Mouse (Mus musculus) forelimb bud, embryonic 11.5 days (tissue): ENCODE data around the gene Rhbg.

Source experiments
- DNase-seq: peaks from one replicate; pipeline ENCODE4 v3.0.0-alpha.2; 2012; ENCODE audit warnings: low read depth, low spot score

Gene Rhbg

DNA sequence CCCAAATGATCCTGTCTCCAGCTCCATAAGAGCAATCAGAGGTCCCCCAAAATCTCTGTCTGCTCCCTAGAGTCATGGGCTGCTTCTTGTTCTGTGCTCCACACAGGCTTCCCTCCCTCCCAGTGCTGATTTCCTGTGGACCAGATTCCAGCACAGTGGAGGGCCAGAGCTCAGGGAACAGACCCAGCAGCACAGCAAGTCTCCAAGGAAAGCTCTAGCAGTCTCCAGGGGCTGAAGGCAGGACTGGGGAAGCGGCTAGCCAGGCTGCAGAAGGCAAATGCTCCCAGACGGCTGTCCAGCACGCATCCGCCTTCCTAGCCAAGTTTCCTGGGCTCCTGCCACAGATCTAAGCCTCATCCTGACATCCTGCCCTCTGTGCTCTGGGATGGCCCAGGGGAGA is 25.6 kb downstream of the Rhbg start:
- no peak for DNase-seq

DNA sequence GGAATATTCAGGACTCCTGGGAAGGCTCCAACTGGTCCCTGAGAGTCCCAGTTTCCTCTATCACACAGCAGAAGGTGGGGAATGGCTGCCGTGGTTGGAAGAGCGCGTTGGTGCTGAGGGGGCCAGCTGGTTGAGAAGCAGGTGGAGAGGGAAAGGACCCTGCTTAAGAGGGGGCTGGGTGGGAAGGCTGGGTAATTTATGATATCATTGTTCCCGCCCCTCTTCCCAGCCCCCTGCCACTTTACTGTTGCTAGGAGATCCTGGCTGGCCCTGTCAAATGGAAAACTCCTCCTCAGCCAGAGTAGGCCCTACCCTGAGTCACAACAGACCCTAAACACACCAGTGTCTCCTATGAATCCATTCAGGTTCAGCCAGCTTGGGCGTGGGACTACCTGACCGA is 26.5 kb downstream of the Rhbg start:
- DNase-seq: no peak

DNA sequence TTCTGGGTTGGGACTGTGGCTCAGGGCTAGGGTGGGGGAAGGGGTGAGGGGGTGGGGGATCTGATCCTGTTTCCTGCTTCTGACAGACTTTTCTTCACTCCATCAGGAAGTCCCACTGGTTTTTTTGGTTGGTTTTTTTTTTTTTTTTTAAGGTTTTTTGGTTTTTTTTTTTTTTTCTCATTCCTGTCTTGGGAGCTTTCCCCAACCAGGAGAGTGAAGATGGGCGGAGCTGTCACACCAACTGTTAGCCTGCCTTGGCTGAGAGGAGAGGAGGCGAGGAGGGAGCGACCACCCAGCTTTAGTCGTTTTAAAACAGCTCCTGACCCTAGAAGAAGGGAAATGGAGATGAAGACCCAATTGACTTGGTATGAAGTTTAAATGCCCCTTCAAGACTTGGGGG is 27.2 kb downstream of the Rhbg start:
- DNase-seq: no peak

DNA sequence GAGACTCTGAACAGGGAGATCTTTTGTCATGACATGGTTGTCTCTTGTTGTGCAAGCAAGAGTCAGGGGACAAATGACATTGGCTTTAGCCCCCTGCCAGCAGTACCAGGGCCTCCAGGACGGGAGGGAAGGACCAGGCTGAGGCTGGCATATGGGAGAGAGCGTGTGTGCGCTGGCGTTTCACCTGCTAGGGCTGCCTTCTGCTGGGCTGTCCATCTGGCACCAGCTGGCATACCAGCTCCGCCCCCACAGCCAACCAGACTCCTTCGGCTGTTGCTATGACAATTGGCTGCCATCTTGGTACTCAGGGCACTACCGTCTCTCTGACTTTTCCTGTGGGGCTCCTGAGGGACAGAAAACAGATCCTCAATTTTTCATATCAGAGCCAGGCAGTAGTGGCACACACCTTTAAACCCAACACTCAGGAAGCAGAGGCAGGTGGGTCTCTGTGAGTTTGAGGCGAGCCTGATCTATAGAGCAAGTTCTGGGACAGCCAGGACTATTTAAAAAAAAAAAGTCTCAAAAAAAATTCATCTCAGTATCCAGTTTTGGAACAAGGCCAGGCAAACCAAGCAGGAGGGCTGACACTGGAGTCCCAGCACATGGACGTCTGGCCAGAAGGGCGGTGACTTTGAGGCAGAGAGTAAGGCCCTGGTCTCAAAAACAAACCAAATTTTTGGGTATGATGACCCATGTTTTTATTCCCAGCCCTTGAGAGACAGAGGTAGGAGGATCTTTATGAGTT is 28.2 kb downstream of the Rhbg start:
- no peak for DNase-seq

DNA sequence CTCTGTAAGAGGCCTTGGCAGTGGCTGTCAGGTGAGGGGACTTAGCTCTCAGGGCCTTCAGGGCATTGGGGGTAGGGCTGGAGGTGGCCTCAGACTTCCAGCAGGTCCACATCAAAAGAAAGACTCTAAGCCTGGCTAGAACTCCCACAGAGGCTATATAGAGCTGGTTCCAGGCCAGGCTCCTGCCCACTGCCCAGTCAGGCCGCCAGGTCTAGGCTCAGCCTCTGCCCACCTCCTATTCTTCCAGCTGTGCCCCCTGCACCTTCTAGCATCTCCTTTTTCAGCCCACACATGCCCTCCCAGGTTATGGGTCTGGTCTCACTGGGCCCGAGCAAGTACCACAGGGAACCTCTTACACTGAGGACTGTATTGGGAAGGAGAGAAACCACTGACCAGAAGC is 29.6 kb downstream of the Rhbg start:
- no peak for DNase-seq

DNA sequence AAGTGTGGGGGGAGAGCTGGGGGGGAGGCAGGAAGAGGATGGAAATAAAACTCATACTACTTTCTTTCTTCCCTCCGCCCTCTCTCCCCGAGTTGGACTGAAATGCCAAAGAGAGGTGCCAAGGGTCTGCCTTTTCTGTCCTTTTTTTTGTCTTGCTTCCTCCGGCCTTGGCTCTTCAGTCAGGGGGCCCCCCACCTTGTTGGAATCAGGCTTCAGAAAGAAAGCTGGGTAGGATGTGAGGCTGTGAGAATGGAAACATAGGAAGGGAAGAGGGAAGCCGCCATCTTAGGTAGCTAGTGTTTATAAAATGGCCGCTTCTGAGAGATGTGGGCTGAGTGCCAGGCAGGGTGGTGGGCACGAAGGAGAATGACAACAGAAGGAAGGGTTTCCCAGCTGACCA is 32.1 kb downstream of the Rhbg start:
- DNase-seq: no peak

DNA sequence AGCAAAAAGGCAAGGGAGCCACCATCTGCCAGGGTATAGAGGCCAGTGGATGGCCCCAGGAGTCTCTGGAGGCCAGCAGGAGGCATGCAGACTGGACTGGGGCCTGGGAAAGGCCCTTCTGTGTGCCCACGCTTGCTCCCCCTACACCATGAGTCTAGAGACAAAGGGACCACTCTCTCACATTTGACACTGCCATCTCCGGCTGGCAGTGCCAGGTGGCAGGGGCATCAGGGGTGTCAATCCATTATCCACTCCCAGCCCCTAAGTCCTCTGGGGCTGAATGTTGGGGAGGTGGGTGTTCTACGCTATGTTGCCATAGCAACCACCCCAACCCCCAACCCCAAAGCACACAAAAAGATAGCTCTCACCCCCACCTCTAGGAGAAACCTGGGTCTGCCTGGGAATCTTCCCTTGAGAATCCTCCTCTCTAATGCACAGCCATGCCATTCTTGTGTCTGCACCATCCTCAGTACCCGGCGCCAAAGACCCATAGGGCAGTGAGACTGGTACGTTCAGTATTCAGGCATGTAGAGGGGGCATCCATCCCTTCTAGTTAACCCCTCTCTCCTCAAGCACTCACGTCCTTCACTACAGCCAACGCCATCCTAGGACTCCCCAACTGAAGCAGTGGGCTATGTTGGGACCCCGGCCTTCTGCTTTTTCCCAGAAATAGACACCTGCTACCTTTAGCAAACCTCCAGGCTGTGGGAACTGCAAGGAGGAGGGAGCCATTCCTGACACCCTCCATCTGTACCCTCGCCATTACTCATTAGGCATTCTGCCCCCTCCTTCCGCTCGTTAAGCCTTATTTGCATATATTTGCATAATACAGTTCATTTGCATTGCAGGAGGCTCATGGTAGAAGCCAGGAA is 32.8 kb downstream of the Rhbg start:
- DNase-seq: no peak

DNA sequence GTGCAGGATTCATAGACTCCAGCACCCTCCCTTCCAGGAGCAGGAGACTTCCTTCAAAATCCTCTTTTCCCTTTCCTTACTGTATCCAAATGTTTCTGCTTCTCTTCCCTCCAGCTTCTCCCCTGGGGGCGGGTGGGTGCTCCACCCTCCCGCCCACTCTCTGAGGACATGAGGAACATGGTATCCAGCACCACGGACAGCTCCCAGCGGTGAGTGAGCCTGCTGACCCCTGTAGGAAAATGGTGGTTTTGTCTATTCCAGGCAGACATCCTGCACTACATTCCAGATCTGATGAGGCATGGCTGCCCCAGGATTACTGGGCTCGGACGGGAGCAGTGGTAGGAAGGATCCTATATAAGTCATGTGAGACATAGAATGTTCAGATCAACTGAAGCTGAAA is 33.7 kb downstream of the Rhbg start:
- peak; percentile 90 for DNase-seq

DNA sequence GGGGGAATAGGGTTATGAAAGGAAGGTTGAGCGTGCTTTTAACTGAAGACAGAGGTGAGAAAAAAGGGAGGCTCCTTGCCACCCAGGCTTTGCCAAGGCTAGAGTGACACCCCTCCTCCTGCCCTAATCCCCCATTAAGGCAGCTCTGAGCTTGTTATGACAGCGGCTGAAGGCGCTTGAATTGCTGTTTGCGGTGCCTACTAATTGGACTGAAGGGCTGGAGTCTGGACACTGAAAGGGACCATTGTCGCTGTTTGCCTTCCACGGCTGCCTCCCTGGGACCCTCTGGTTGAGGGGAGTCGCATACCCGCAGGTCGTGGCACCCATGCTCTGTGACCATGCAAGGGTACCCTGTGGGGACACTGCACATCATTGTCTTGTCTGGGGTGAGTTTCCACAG is 34.6 kb downstream of the Rhbg start:
- no peak for DNase-seq

DNA sequence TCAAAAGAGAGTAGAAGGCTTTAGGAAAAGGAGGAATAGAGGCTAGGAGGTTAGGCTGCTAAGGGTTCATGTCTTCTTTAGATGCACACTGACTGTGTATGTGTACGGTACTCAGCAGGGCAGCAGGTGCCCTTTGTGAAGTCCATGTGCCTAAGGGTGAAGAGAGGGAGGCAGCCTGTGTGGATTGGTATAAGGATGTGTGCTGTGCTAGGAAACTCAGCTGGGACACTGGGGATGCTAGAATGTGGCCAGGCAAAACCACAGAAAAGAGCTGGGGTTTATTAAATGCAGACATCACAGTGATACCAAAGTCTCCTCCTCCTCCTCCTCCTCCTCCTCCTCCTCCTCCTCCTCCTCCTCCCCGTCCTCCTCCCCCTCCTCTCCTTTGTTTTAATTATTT is 36.8 kb downstream of the Rhbg start:
- DNase-seq: no peak

DNA sequence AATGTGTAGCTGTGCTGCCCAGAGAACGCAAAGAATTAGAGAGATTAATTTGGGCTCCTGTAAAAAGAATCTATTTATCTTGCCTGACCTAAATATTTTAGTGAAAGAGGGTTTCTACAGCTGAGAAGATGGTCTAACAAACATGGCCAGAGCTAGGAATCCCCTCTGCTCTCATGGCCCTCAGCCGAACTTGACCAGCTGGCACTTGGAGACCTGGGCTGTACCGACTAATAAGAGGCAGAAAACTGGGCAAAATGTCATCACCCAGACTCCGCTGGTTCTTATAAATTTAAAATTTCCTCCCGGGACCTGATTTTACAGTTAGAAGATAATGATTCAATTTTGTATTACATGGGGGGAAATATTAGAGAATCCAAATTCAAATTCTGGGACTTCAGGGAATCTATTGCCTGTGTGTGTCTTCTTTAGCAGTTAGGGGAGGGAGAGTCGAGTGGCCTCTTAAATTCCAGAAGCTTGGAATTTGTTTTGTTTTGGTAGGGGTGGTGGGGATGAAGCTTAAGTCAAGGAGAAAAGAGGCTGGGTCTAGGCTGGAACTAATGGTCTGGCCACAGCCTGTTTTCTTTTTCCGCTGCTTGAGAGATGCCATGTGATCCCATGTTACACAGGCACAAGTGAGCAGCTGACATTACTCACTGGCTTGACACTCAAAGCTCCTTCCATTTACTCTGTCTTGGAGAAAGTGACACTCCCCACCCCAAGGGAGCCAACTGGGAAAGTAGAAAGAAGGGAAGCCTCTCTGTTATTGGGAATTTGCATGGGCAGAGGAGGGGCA is 37.8 kb downstream of the Rhbg start:
- no peak for DNase-seq

DNA sequence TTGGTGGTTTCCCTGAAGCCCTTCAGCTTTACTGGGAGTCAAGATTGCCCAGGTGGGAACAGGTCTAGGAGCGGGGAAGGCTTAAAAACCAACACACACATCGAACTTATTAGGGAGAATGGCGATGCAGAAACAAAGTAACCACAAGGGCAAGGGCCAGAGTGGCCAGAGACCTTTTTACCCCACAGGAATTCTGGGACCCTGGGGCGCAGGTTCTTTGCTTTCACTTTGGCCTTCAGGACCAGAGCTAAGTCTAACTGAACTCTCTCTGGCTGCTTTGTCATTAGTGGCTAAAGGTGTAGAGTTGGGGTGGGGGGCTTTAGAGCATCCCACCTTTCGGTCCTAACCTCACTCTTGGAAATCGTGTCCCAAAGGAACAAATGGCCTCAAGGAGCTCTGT is 38.4 kb downstream of the Rhbg start:
- DNase-seq: no peak

DNA sequence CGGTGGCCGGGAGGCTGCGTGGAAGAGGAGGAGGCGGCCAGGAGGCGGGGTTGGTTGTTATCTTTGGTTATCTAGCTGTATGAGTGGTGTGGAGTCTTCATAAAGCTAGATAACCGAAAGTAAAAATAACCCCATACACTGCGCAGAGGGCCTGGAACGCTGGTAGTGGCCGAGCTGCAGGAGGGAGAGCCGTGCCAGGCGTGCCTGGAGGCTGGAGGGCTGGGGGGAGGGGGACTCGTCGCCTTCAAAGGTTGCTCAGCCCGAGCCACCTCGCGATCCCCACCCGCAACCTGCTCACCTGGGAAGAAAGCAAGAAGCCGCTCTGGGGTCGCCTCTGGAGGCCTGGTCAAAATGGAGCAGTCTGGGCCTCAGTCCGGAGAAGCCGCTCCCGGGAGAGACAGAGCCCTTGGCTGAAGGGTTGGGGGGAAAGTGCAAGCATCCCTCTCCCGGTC is 38.9 kb downstream of the Rhbg start:
- no peak for DNase-seq

DNA sequence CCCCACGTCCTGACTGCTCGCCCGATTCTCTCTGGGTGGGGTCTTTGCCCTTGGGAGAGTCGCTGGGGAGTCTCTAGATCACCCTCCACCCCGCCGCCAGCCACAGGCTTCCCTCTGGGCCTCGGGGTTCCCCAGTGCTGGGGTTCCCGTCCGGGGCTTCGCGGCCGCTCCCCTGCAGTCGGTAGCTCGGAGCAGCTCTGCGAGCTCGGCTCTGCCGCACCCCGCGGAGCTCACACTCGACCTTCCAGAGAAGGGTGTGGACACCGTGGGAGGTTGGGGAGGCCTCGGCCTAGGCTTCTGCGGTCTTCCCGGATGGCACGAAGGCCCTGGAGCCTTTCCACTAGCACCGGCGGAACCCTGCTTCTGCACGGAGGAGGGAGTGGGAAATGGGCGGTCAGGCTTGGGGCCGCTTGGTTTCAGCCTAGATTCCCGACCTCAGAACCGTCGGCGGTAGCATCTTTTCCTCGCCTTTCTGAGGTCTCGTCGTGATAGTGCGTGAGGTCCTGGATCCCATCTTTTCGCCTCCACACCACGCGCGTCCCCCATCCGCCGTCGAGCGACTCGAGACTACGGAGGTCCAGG is 39.4 kb downstream of the Rhbg start:
- no peak for DNase-seq

DNA sequence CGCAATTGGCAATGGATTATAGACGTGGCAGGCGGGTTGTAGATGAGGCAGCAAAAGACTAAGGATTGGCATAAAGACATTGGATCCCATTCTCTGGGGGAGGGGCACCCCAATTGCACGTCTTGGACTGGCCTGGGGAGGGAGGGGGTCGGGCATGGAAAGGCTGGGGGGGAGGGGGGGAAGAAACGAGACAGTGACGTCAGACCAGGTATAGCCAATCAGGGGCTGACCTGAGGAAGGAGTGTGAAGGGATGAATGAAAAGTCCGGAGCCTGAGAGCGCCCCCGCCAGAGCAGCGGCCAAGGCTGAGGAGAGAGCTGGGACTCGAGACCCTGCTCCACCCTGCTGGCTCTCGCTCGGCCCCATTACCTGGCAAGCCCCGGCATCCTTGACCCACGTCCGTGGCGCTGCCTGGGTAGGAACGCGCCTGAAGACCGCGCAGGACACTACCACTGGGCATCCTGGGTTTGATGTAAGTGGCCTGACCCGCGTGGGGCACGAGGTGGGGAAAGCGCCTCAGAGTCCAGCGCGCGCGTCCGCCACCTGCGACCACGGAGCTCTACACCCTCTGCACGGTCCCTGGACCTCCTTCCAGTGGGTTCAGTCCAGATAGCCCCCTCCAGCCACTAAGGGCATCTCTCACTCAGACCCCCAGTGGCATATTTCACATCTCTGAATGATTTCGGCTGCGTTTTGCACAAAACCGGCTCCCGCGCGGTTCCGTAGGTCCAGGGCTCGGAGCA is 40.1 kb downstream of the Rhbg start:
- DNase-seq: no peak

DNA sequence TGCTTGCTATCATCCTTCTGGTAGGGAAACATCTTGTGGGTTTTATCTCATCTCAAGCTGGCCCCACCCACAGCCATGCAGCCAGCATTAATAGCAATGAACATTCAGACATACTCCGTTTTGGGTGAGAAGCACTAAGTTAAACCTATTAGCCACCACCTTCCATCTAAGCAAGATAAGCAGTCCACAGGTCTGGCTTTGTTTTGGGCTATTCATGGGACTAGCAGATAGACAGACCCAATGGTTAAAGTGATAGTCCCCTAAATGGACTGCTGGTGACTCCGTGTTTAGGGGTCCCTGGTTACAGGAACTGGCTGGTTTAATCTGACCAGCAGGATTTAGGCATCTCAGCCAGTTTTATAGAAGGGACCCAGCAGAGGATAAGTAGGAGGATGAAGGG is 41.5 kb downstream of the Rhbg start:
- DNase-seq: no peak

DNA sequence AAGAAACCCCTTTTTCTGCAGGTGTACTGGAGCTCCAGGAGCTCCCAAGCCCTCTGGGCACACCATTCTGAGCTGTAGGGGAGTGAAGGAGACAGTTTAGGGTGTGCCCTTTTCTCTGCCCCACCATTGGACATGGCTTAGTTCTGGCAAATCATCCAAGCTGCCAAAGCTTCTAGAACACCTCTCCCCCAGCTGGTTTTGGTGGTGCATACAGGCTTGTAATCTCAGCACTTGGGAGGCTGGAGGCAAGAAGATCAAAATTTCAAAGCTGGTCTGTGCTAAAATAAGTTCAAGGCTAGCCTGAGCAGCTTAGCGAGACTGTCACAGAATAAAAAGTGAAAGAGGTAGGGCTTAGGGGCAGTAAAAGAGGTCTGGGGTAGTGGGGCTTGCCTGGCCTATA is 42.2 kb downstream of the Rhbg start:
- no peak for DNase-seq

DNA sequence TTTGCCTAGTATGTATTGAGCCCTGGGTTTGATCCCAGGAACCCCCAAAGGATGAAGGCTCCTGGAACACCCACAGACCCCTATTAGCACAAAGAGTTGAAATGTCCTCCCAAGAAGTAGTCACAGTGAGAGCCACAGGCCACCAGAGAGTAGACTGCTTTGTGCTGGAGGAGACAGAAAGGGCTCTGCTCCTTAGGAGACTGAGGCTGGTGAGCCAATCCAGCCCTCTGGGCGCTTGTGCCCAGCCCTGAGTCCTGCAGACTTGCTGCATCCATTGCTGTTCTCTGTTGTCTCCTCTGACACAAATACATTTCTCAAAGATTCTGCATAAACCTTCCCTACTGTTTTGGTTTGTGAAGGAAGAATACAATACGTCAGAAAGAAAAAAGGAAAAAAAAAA is 43.6 kb downstream of the Rhbg start:
- DNase-seq: no peak

DNA sequence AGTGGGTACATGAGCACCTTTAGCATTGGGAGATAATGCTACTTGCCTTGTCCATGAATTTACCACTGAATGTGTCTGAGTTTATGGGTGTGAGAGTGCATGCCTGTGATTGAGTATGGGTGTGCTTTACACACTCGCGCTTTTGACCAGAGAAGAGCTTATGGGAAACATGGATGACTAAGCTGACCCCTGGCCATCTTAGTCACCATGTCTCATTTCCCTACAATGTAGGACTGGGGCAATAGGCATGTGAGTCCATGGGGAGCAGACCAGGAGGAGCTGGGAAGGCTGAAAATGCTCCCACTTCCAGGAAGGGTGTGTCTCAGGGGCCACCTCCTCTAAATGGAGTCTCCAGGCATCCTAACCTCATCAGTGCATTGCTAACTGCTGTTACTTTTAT is 44.4 kb downstream of the Rhbg start:
- no peak for DNase-seq

DNA sequence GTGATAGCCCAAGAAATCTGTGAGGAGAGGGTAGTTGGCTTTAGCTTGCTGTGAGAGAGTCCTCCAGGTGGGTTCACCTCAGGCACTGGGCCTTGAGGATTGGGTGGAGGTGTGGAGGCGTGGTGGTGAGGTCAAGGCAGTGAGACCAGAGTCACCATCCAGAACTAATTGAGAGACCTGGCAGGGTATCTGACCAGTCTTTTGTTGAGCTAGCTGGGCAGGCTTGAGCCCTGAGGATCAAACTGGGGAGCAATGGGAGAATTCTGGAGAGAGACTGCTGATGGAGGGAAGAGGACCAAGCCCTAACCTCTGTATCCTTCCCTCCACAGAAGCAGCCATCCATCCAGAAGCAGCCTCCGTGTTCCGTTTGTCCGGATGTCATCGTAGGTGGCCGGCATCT is 45.2 kb downstream of the Rhbg start:
- no peak for DNase-seq

DNA sequence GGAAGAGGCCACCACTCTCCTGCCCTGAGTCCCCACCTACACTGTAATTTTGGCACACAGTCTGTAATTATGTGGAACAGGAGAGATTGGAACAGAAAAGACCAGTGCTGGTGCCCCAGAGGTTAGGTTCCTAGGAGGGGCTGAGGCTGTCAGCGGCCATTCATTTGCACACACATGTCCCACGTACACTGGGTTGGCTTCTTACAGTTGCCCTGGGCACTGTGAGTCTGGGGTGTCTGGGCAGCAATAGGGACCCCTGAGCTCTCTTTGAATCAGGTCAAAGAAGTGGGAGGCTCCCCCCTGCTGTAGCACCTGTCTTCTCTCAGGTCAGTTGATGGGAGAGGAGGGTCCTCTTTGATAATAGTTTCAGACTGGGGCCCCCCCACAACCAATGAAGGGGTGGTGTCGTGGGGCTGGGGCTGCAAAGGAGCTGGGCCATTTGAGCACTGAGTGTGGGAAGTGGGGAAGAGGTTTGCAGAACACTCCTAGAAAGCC is 46.2 kb downstream of the Rhbg start:
- DNase-seq: no peak
